Mouse (Mus musculus): ENCODE measurements around the gene Itgb6. TPM values are rescaled to one million over a fixed set of nuclear protein-coding genes. Genes with fewer than 3 reads are reported as not detected.

Itgb6 gene
- total and polyA plus RNA-seq, 2 experiments from 2014 or later: 0.43 TPM; not detected in 1

- no peak for TF ChIP-seq CTCF (IDR thresholded peaks at IDR 0.05; ENCODE audit: low read depth)
- Histone ChIP-seq H3K4me1 (ENCODE audit: insufficient read depth) (no peaks in the 10 kb centered on the region), H3K9ac (no peak overlapping the region), H3K4me3 (ENCODE audit: low read depth, low read length) (no peak overlapping the region), H3K4me2 (ENCODE audit: low read depth) (no peak overlapping the region), H3K27ac (ENCODE audit: low read depth, low read length) (no peak overlapping the region), H3K36me3 (ENCODE audit: insufficient read depth) (no peaks in the 10 kb centered on the region), H3K27me3 (ENCODE audit: insufficient read depth, low read length) (no peaks in the 10 kb centered on the region; the same call in 1 of the 2 replicates), H3K9me3 (ENCODE audit: low read length) (no peaks in the 10 kb centered on the region)
- WGBS: 37% methylated on average over 7 of the region's 7 CpGs
- ATAC-seq (no peak), DNase-seq (no peak)
Measured at GRCm38 (mm10) chr2:60640342-60640672, 82.1 kb downstream of the Itgb6 start.

- Histone ChIP-seq H3K36me3 (ENCODE audit: insufficient read depth) (no peaks in the 10 kb centered on the region), H3K9me3 (ENCODE audit: low read length) (no peaks in the 10 kb centered on the region), H3K4me3 (ENCODE audit: low read depth, low read length) (no peak overlapping the region), H3K4me2 (ENCODE audit: low read depth) (no peak overlapping the region), H3K27me3 (ENCODE audit: insufficient read depth, low read length) (no peaks in the 10 kb centered on the region; the same call in 1 of the 2 replicates), H3K9ac (no peak overlapping the region), H3K27ac (ENCODE audit: low read depth, low read length) (no peak overlapping the region), H3K4me1 (ENCODE audit: insufficient read depth) (no peaks in the 10 kb centered on the region)
- ATAC-seq (no peak), DNase-seq (no peak)
- TF ChIP-seq CTCF (IDR thresholded peaks at IDR 0.05; ENCODE audit: low read depth): no peak
- 56% methylated on average over 10 of the region's 10 CpGs for WGBS
Measured at GRCm38 (mm10) chr2:60639617-60640341, 82.7 kb downstream of the Itgb6 start.

GRCm38 (mm10) chr2:60636910-60637761, 85.3 kb downstream of the Itgb6 start:
- DNase-seq: no peak
- peak overlapping the region; percentile 26 for H3K4me2 ChIP-seq (ENCODE audit: low read depth)

GRCm38 (mm10) chr2:60636481-60636880, 86.0 kb downstream of the Itgb6 start:
- ATAC-seq (peak; percentile 68; the same call in 1 of the 2 replicates), DNase-seq (no peak)
- no peak overlapping the region for H3K27ac ChIP-seq (ENCODE audit: low read depth, low read length)
- no peak for TF ChIP-seq CTCF (IDR thresholded peaks at IDR 0.05; ENCODE audit: low read depth)
- H3K9ac ChIP-seq: no peak overlapping the region
- H3K36me3 ChIP-seq (ENCODE audit: insufficient read depth): no peaks in the 10 kb centered on the region
- no peaks in the 10 kb centered on the region for H3K9me3 ChIP-seq (ENCODE audit: low read length)
- WGBS: 12% methylated on average over 3 of the region's 3 CpGs
- no peaks in the 10 kb centered on the region for H3K4me1 ChIP-seq (ENCODE audit: insufficient read depth)
- H3K4me3 ChIP-seq (ENCODE audit: low read depth, low read length): no peak overlapping the region
- no peak overlapping the region for H3K4me2 ChIP-seq (ENCODE audit: low read depth)
- H3K27me3 ChIP-seq (ENCODE audit: insufficient read depth, low read length): no peaks in the 10 kb centered on the region; the same call in 1 of the 2 replicates

More at GRCm38 (mm10) chr2:60636910-60637761, 85.3 kb downstream of the Itgb6 start:
- Histone ChIP-seq H3K4me1 (ENCODE audit: insufficient read depth) (no peaks in the 10 kb centered on the region), H3K9ac (no peak overlapping the region), H3K9me3 (ENCODE audit: low read length) (no peaks in the 10 kb centered on the region), H3K36me3 (ENCODE audit: insufficient read depth) (no peaks in the 10 kb centered on the region), H3K27me3 (ENCODE audit: insufficient read depth, low read length) (no peaks in the 10 kb centered on the region; the same call in 1 of the 2 replicates), H3K27ac (ENCODE audit: low read depth, low read length) (no peak overlapping the region), H3K4me3 (ENCODE audit: low read depth, low read length) (no peak overlapping the region)
- TF ChIP-seq CTCF (IDR thresholded peaks at IDR 0.05; ENCODE audit: low read depth): no peak
- peak; percentile 18; the same call in 1 of the 2 replicates for ATAC-seq
- WGBS: 19% methylated on average over 20 of the region's 20 CpGs

- Histone ChIP-seq H3K9me3 (ENCODE audit: low read length) (no peaks in the 10 kb centered on the region), H3K9ac (no peak overlapping the region), H3K27ac (ENCODE audit: low read depth, low read length) (no peak overlapping the region), H3K27me3 (ENCODE audit: insufficient read depth, low read length) (no peaks in the 10 kb centered on the region; the same call in 1 of the 2 replicates), H3K36me3 (ENCODE audit: insufficient read depth) (no peaks in the 10 kb centered on the region), H3K4me2 (ENCODE audit: low read depth) (no peak overlapping the region), H3K4me1 (ENCODE audit: insufficient read depth) (no peaks in the 10 kb centered on the region), H3K4me3 (ENCODE audit: low read depth, low read length) (no peak overlapping the region)
- no peak for DNase-seq
- ATAC-seq: no peak
- no peak for TF ChIP-seq CTCF (IDR thresholded peaks at IDR 0.05; ENCODE audit: low read depth)
- 51% methylated on average over 6 of the region's 6 CpGs for WGBS
Measured at GRCm38 (mm10) chr2:60636038-60636437, 86.4 kb downstream of the Itgb6 start.

- H3K36me3 ChIP-seq (ENCODE audit: insufficient read depth): no peaks in the 10 kb centered on the region
- H3K9ac ChIP-seq: no peak overlapping the region
- H3K4me2 ChIP-seq (ENCODE audit: low read depth): no peak overlapping the region
- no peak overlapping the region for H3K4me3 ChIP-seq (ENCODE audit: low read depth, low read length)
- TF ChIP-seq CTCF (IDR thresholded peaks at IDR 0.05; ENCODE audit: low read depth): no peak
- no peaks in the 10 kb centered on the region; the same call in 1 of the 2 replicates for H3K27me3 ChIP-seq (ENCODE audit: insufficient read depth, low read length)
- no peak for DNase-seq
- H3K4me1 ChIP-seq (ENCODE audit: insufficient read depth): no peaks in the 10 kb centered on the region
- no peaks in the 10 kb centered on the region for H3K9me3 ChIP-seq (ENCODE audit: low read length)
- no peak for ATAC-seq
- no peak overlapping the region for H3K27ac ChIP-seq (ENCODE audit: low read depth, low read length)
- WGBS: 68% methylated on average over 2 of the region's 2 CpGs
Measured at GRCm38 (mm10) chr2:60632791-60633190, 89.7 kb downstream of the Itgb6 start.

- no peak for ATAC-seq
- Histone ChIP-seq H3K4me2 (ENCODE audit: low read depth) (no peak overlapping the region), H3K27ac (ENCODE audit: low read depth, low read length) (no peak overlapping the region), H3K4me3 (ENCODE audit: low read depth, low read length) (no peak overlapping the region), H3K36me3 (ENCODE audit: insufficient read depth) (no peaks in the 10 kb centered on the region), H3K9me3 (ENCODE audit: low read length) (no peaks in the 10 kb centered on the region), H3K4me1 (ENCODE audit: insufficient read depth) (no peaks in the 10 kb centered on the region), H3K9ac (no peak overlapping the region), H3K27me3 (ENCODE audit: insufficient read depth, low read length) (no peaks in the 10 kb centered on the region)
- no peak for TF ChIP-seq CTCF (IDR thresholded peaks at IDR 0.05; ENCODE audit: low read depth)
- 52% methylated on average over 2 of the region's 2 CpGs for WGBS
- DNase-seq: peak; percentile 38
Measured at GRCm38 (mm10) chr2:60630304-60630703, 92.1 kb downstream of the Itgb6 start.
